Mouse (Mus musculus): ENCODE measurements around the gene Slc4a4.

Gene Slc4a4

GRCm38 (mm10) chr5:88916501-88916971 is 29.9 kb downstream of the Slc4a4 start:
- ATAC-seq (ENCODE audit: low TSS enrichment) = no peak

GRCm38 (mm10) chr5:88917221-88917620 is 30.6 kb downstream of the Slc4a4 start:
- no peak for ATAC-seq (ENCODE audit: low TSS enrichment)

DNA sequence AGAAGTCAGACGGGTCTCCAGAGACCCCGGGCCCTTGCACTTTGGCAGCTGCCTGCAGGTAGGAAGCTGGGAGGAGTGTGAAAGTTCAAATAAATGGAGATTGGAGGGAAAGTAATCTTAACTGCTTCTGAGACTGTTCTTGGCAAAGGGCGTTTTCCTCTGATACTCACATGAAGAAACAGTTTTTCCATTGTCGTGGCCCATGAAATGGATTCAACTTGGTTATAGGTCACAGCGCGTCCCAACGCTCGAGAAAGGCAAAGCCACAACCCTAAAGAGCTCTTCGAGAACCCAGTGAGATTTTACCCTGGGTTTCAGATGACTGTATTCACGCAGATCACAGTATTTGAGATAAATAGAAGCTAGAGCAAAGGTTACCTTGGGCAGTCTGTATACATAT is 31.0 kb downstream of the Slc4a4 start:
- no peak for ATAC-seq (ENCODE audit: low TSS enrichment)

DNA sequence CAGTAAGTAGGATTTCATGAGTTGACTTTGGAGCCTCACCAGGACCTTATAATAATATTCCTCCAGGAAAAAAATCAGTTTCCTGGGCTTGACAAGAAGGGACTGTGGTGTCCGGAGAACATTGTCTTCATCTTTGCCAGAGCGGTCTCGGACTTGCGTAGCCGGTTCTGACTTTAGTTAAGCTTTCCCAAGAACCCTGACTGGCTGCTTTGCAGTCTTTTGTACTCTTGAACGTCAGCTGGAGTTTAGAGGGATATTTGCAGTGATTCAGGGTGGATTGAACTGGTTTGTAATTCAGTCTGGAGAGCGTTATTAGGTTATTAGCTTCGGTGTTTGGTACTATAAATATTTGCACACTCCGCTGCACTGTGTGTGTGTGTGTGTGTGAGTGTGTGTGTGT is 31.9 kb downstream of the Slc4a4 start:
- ATAC-seq (ENCODE audit: low TSS enrichment) = no peak

GRCm38 (mm10) chr5:88925576-88925975 is 39.0 kb downstream of the Slc4a4 start:
- ATAC-seq (ENCODE audit: low TSS enrichment) = no peak

DNA sequence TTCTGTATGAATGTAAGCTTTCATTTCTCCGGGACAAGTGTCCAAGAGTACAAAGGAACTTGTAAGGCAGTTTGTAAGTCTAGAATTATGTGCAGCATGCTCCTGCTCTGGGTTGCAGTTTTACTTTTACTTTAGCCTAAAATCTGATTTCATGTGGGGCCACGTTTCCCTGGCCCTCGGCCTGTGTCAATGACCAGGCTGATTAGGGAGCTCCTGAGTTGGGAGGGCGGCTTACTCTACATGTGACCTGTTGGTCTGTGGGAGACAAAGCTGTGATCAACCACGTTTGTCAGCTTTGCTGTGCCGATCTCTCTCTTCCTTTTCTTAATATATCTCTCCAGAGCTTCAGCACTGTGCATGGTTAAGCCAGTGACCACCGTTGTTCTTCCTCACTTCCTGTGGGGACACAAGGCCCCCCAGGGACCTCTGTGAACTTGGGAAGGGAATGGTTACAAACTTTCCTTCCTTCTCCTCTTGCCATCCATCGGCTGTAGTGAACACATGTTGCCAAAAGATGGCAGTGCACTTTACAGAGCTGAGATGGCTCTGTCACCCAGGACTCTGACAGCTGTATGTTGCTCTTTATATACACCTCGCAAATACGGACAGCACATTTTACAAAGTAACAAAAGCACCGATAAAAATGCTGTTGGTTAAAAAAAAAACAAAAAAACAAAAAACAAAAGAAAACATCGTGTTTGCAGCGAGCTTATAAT is 41.7 kb downstream of the Slc4a4 start:
- ATAC-seq (ENCODE audit: low TSS enrichment) = peak; percentile 65; the same call in 1 of the 2 replicates

GRCm38 (mm10) chr5:88929392-88930094 is 42.9 kb downstream of the Slc4a4 start:
- ATAC-seq (ENCODE audit: low TSS enrichment) = peak; percentile 68

DNA sequence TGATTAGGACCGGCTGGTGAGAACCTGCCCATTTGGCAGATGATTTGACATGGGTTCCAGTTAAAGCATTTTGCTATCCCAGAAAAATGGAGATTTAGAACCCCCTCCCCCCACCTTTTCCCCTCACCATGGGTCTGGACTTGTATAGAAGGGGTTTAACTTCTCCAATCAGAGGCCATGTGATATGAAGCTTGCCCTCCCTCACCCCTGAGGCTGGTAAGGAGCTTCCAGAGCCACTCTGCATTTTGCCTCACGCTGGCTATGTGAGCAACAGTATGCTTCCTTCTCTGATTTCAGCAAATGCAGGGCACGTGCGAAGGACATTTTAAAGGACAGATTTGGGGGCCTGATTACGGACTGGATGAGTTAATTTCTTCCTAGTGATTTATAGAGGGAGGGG is 43.5 kb downstream of the Slc4a4 start:
- ATAC-seq (ENCODE audit: low TSS enrichment) = no peak

GRCm38 (mm10) chr5:88930611-88931010 is 44.0 kb downstream of the Slc4a4 start:
- no peak for ATAC-seq (ENCODE audit: low TSS enrichment)

- no peak for ATAC-seq (ENCODE audit: low TSS enrichment)
Observed at GRCm38 (mm10) chr5:88931176-88931575, 44.6 kb downstream of the Slc4a4 start.

GRCm38 (mm10) chr5:88933454-88933853 is 46.8 kb downstream of the Slc4a4 start:
- no peak for ATAC-seq (ENCODE audit: low TSS enrichment)

- ATAC-seq (ENCODE audit: low TSS enrichment) = peak; percentile 65
Observed at GRCm38 (mm10) chr5:88933946-88934345, 47.3 kb downstream of the Slc4a4 start.

- no peak for ATAC-seq (ENCODE audit: low TSS enrichment)
Observed at GRCm38 (mm10) chr5:88938208-88938607, 51.6 kb downstream of the Slc4a4 start.

DNA sequence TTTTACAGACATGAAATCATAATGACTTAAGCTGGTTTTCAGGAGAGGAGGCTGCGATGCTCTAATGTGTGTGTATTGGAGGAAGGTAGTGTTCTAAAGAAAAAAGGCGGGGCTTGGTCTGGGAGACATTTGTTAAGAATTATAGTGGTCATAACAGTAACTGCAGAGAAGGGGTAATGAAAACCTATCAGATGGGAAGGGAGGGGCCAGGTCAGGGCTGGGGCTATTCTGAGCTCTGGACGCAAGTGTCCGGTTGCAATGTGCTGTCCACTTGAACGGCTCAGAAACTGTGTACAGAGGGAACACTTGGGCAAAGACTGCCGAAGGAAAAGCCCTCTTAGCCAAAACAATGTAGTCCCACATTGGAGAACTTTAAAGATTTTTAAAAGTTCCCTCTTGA is 52.5 kb downstream of the Slc4a4 start:
- ATAC-seq (ENCODE audit: low TSS enrichment) = no peak

DNA sequence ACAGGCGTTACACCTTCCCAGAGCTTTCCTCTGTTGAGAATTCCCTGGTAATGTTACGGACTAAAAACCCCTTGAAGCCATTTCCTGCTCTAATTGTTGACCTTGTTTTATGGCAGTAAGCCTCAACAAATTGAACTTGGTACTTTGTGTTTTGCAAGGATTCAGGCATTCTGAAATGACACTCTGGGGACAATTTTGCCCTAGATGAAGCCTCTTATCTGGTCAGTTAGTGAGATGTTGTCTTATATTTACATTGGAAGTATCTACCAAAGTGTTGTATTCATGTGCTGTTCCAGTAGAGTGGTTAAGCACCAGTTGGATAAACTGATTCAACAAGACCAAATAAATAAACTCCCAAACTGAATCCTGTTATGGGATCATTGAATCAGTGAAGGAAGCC is 53.2 kb downstream of the Slc4a4 start:
- no peak for ATAC-seq (ENCODE audit: low TSS enrichment)

- ATAC-seq (ENCODE audit: low TSS enrichment) = peak; percentile 53
Observed at GRCm38 (mm10) chr5:88941905-88942304, 55.3 kb downstream of the Slc4a4 start.

- ATAC-seq (ENCODE audit: low TSS enrichment) = peak; percentile 68
Observed at GRCm38 (mm10) chr5:88945661-88946339, 59.2 kb downstream of the Slc4a4 start.

DNA sequence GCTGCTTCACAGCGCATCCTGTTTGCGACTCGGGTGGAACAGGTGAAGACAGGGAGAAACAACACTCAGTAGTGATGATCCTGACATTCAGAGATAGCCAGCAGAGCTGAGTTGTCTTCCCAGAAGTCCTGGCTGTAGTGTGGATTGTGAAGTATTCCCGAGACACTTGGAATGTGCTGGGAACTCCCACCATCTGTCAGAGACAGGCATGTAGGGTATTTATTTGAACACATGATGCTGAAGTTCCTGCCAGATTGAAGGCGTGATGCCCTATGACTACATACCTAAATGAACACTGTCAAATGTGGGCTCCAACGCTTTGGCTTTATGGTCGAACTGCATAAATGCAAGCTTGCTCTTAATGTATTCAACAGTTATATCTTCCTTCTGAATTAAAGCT is 63.7 kb downstream of the Slc4a4 start:
- peak; percentile 58 for ATAC-seq (ENCODE audit: low TSS enrichment)

- no peak for ATAC-seq (ENCODE audit: low TSS enrichment)
Observed at GRCm38 (mm10) chr5:88952757-88953577, 66.3 kb downstream of the Slc4a4 start.

- no peak for ATAC-seq (ENCODE audit: low TSS enrichment)
Observed at GRCm38 (mm10) chr5:88957735-88958134, 71.1 kb downstream of the Slc4a4 start.

GRCm38 (mm10) chr5:88958966-88959365 is 72.3 kb downstream of the Slc4a4 start:
- ATAC-seq (ENCODE audit: low TSS enrichment) = peak; percentile 90

DNA sequence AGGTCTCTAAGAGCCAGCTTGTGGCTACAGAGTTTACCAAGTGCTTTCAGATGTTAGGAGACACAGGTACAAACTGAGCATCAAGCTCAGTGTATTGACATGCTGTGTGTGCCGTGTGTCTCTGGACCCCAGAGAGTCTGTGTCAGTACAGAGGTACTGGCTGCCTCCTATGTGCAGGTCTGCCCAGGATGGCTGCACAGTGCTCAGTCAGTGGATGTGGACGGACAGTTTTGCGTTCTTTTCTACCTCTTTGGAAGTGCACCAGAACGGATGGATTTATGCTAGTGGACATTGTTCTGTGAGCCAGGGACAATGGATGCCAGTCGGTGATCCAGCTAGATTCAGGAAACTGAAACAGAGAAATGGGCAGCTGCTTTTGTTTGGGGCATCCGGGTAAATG is 72.8 kb downstream of the Slc4a4 start:
- ATAC-seq (ENCODE audit: low TSS enrichment) = peak; percentile 32
